Mouse (Mus musculus): ENCODE results near the gene Robo1. TPM values are rescaled to one million over a fixed set of nuclear protein-coding genes. Genes with fewer than 3 reads are reported as not detected.

The Robo1 gene
- total RNA-seq, 2 experiments from 2014 or later: 54.4 to 159 TPM

DNA sequence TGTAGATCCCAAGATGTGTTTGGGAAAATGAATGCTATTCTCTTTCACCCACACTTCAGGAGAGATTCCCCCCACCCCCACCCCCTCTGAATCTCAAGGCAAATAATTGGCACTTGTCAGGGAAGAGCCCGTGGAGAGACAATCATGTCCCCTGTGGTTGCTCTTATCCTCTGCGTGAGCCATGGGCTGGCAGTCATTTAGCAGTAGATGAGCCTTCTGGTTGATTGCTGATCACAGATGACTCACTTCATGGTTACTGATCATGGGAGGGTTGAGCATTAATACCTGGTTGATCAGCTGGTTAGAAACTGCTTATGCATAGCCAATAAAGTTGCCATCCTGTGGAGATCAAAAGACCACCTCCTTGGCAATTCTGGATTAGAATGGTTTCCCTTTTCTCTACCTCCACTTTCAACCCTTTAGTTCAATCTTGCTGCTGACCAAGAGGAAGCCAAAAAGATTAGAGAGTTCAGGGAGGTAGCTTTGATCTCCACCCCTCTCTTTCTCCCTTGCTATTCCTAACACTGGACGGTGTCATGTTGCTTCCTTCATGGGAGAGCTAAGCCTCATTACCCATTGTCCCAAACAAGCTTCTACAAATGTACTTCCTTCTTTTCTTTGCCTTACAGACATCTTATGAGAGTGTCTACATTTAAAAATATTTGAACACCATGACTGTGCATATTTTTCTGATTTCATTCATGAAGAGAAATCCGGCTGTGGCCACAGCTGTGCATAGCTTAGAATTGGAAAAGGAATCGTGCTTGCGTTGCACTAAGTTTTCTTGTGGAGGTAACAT lies 362.3 kb downstream of the Robo1 start:
- no peak for DNase-seq (ENCODE audit: low spot score in 2 of 2)

GRCm38 (mm10) chr16:72677234-72677633 lies 369.1 kb downstream of the Robo1 start:
- DNase-seq (ENCODE audit: low spot score in 2 of 2): no peak

DNA sequence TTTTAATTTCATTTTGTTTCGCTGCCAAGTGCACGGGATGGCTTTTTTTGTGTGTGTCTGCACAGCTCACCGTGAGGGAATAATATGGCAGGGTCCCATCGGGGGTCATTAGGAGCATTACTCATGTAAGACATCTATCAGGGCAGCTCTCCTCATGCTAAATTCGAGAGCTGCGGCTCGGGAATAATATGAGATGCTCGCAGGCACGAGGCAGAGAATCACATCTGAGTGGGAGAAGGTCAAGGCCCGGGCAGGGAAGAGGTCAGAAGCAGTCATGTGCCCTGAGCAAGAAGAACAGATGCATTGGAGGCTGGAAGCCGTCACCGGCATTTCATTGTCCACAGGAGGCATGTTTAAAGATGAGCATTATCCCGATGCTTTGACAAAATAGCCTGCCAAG lies 370.3 kb downstream of the Robo1 start:
- DNase-seq (ENCODE audit: low spot score in 2 of 2): peak in 1 of 2 experiments; percentile 29

DNA sequence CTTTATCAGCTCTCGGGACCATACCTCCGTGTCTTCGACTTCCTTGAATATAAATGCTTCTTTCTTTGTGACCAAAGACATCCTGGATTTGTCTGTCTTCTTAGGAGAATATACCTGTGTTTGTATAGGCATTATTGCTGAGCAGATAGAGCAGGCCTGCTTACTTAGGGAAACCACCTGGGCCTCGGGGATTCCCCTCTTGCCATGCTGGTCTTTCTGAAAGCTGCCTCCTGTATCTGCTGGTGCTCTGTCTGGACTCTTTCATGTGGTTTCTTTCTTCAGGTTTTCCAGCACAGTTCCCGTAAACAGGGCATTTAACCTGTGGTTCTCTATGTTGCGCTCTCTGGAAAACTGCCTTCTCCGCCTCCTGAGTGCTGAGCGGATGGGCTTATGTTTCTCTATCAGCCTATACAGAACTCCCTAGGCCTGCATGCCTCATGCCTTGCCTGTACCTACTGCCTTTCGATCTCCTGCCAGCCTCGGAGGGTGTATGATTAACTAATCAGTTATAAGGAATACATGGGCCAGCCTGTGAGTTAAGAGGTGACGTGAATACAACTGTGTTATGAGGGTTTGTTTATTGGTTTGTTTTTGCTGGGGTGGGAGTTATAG lies 370.9 kb downstream of the Robo1 start:
- DNase-seq (ENCODE audit: low spot score in 2 of 2): no peak

DNA sequence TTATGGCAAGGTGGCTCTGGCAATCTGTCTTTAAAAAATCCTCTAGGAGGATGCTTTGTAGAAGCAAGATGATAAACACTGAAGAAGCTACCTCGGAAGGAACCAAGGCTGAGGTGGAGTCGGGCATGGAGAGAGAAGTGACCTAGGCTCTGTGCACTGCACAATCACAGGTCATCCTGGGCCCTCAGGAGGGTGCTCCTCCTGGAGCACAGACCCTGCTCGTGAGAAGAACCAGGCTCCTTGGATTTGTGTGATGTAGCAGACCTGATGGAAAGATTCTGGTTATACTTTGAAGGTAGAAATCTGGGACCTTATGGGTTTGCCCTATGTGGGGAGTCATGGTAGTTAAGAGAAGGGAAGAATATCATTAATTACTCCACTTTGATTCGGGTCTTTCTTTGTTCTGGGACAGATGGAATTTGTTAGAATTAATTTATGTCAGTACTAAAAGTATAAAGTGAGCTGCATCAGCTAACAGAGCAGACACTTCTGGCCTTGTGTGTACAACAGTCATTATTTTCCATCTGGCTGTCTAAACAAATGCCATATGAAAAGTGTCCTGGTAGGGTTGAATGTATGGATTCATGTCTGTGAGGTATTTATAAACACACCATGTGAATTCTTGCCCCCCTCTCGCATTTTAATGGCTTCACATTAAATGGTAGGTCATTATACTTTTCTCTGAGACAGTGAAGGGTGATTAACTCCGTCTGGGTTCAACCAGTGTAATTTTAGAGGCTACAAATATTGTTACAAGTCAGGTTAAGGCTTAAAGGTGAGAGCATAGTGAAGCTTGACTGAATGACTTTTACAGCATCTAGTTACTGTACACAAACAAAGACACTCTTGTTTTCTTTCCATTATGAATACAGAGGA lies 377.7 kb downstream of the Robo1 start:
- no peak for DNase-seq (ENCODE audit: low spot score in 2 of 2)

DNA sequence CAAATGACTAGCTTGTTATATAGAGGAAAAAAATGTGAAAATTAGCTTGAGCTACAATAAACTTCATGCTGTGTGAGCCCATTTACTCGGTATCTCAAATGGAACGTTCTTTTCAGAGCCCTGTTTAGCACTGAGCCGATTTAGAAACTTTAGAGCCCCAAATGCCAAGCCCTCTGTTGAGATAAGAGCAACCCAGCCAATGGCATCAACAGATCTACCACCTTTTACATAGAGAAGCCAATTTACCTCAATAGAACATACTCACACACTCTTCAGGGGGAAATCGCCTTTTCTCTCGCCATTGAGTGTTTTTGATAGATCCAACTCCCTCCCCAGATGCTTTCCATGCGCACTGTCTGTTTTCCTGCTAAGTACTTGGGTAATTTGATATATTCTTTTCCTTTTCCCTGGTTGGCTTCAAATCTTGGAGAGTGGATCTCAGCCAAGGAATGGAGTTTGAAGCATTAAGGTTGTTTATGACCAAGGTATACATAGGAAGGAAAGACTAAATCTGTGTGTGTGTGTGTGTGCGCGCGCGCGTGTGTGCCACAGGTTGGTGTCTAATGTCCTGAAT lies 378.5 kb downstream of the Robo1 start:
- DNase-seq (ENCODE audit: low spot score in 2 of 2): no peak

DNA sequence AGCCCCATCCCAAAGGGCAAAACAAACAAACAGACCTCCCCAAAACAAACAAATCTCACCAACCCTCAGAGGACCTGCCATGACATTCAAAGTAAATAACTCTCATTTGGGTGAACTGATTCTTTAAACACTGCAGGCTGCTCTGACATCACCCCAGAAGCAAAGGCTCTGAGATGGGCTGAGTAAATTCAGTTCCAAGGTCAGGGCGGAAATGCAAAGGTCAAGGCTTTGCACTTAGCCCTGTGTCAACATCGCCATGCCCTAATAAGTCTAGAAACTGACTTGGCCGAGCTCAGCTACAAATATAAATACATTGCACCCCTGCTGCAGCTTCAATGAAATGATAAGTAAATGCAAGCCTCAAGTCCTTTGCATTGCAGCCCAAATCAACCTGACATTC lies 379.5 kb downstream of the Robo1 start:
- DNase-seq (ENCODE audit: low spot score in 2 of 2): peak; percentile 31 to 57

- DNase-seq (ENCODE audit: low spot score in 2 of 2): no peak
These were observed 380.1 kb downstream of the Robo1 start for GRCm38 (mm10) chr16:72688185-72688681.

- DNase-seq (ENCODE audit: low spot score in 2 of 2): no peak
These were observed 383.8 kb downstream of the Robo1 start for GRCm38 (mm10) chr16:72691909-72692308.

DNA sequence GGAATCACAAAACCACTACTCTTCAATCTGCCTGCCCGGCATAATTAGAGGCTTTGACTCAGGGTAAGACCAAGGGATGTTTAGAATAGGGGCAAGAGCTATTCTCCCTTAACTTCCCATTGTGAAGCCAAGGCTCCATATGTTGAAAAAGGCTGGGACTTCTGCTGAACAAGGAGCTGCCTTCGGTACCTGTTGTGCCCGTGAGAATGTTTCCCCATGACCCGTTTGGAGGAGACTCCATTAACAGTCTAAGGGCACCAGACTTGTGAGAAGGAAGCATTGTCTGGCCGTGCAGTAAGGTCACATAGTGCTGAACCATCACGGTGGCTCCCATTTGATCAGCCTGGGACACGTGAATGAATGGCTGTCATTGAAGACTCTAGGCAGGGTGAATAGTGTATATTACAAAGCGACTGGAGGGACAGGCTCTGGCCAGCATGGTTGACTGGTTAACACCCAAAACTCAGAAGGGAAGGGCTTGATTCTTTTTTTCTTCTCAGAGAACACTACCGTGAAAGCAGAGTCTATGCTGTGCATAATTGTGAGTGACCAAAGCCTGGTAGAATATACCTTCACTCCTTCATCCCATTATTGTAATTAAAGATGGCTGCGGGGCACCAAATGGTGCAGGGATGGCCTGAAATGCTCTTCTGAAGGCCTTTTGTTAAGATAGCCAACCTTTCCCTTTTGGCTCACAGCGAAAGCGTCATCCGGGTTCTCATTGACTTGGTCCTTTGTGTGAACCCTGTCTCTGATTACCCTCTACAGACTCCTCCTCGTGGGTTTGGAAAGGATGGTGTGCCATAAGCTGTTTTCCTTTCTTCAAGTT lies 385.6 kb downstream of the Robo1 start:
- DNase-seq (ENCODE audit: low spot score in 2 of 2): no peak

- DNase-seq (ENCODE audit: low spot score in 2 of 2): no peak
These were observed 386.7 kb downstream of the Robo1 start for GRCm38 (mm10) chr16:72694787-72695186.

GRCm38 (mm10) chr16:72699238-72700006 lies 391.3 kb downstream of the Robo1 start:
- no peak for DNase-seq (ENCODE audit: low spot score in 2 of 2)

GRCm38 (mm10) chr16:72700297-72700696 lies 392.2 kb downstream of the Robo1 start:
- no peak for DNase-seq (ENCODE audit: low spot score in 2 of 2)

- DNase-seq (ENCODE audit: low spot score in 2 of 2): no peak
These were observed 395.4 kb downstream of the Robo1 start for GRCm38 (mm10) chr16:72703486-72703885.

GRCm38 (mm10) chr16:72705851-72706250 lies 397.7 kb downstream of the Robo1 start:
- no peak for DNase-seq (ENCODE audit: low spot score in 2 of 2)

DNA sequence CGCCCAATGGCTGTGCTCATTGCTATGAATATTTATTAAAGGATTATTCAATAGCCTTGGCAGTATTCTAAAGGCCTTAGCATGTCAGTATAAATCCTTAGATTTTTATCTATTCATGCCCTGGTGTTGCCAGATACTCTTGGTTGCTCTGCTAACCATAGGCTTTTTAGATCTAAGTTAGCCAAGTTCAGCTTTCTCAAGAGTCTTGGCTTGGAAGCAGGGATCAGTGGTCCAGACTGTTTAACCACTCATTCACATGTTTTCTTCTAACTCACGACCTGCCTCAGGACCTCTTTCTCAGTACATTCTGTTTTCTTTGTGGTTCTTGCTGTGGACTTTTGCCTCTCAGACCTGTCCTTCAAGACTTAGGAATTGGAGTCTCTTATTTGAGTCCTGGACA lies 400.4 kb downstream of the Robo1 start:
- no peak for DNase-seq (ENCODE audit: low spot score in 2 of 2)

DNA sequence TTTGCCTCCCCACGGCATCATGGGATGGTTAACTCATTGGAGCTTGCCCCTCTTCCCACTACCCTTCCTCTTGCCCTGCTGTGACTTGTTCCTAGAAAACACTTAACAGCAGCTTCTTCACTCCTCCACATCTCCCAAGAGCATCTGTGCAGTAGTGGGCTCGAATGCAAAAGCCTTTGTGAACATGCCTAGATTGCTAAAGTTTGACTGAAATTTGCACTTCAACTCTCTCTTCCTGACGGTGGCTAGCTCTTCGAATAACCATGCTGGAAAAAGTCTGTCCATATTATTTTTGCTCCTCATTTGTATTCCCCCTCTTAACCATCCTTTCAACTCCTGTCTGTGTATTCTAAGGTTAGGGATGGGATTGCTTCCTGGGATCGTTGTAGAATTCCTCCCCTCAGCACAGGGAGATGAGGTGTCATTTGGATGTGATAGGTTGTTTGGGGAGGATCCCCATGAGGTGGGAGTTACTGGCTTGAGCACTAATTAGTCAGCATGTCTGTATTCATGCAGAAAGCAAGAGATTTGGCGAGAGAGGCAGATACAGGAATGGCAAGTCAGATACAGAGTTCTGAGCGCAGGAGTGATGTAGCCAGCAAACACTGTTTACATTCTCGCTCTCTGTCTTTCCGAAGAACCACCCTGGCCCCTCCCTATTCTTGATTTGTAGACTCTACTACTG lies 409.2 kb downstream of the Robo1 start:
- DNase-seq (ENCODE audit: low spot score in 2 of 2): no peak

GRCm38 (mm10) chr16:72719063-72719462 lies 411.0 kb downstream of the Robo1 start:
- DNase-seq (ENCODE audit: low spot score in 2 of 2): no peak

DNA sequence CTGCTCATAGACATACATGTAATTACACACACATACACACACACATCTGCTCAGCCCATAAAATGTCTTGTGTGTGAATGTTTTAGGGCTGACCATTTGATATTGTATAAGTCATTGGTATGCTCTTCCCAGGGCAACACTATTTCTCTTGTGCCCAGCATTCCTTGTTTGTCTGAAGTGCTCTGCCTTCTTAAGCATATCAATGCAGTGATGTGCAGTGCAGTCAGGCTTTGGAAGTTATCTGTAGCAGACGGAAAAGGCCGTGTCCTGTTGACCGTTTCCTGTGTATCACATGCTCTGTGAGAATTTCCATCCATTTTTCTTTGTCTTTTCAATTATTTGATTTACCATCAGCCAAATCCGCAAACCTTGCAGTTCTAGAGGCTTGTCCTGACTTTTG lies 412.9 kb downstream of the Robo1 start:
- no peak for DNase-seq (ENCODE audit: low spot score in 2 of 2)
